Mouse (Mus musculus) G1E-ER4 (cell line): ENCODE measurements around the gene Rassf8. TPM values are rescaled to one million over a fixed set of nuclear protein-coding genes. Genes with fewer than 3 reads are reported as not detected.

Source experiments
- GATA1 ChIP-seq: IDR thresholded peaks from one replicate; pipeline ENCODE4 v1.8.0; 2012; ENCODE audit warnings: low read length, inconsistent platforms
- polyA plus RNA-seq: library from polyadenylated mRNA; stranded (reverse); fragments of >175 nt; gene quantifications from 2 replicates; pipeline ENCODE4 v1.2.3, GENCODE M21; 2012

Gene Rassf8
- polyA plus RNA-seq, 1 experiment: not detected

GRCm38 (mm10) chr6:145789738-145790137, 43.2 kb downstream of the Rassf8 start:
- TF ChIP-seq GATA1: no peak

GRCm38 (mm10) chr6:145792373-145792772, 45.8 kb downstream of the Rassf8 start:
- TF ChIP-seq GATA1: no peak

GRCm38 (mm10) chr6:145793109-145793593, 46.6 kb downstream of the Rassf8 start:
- TF ChIP-seq GATA1: no peak

DNA sequence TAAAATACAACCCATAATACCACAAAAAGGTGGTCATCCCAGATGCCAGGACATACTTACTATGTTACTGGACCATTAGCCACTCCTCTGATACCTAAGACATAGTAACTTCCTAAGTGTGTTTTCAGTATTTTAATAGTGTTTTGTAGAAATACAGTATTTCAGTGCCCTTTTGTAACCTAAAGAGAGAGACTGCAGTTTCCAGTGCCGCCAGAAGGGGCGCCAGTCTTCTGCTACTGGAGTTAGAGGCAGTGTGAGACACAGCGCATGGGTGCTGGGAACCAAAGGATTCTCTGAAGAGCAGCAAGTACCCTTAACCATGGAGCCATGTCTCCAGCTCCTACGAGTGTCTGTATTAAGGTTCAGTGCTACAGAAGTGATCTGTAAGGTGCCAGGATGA, 48.1 kb downstream of the Rassf8 start:
- no peak for TF ChIP-seq GATA1

- no peak for TF ChIP-seq GATA1
These were observed 49.9 kb downstream of the Rassf8 start for GRCm38 (mm10) chr6:145796191-145797023.

DNA sequence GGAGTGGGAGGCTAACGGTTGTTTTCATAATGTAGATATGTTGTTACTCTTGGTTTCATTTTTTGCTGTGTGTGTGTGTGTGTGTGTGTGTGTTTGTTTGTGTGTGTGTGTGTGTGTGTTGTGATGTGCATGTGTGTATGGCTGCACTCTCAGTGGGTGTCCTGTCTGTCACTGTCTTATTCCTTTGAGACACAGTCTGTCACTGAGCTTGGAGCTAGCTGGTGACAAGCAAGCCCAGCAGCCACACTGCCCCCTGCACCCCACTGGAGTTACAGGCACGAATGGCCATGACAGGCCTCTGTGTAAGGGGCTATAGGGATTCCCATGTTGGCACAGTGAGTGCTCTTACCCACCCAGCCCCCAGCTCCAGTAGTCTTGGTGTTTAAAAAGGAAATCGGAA, 51.1 kb downstream of the Rassf8 start:
- no peak for TF ChIP-seq GATA1

GRCm38 (mm10) chr6:145801796-145802488, 55.4 kb downstream of the Rassf8 start:
- TF ChIP-seq GATA1: no peak

DNA sequence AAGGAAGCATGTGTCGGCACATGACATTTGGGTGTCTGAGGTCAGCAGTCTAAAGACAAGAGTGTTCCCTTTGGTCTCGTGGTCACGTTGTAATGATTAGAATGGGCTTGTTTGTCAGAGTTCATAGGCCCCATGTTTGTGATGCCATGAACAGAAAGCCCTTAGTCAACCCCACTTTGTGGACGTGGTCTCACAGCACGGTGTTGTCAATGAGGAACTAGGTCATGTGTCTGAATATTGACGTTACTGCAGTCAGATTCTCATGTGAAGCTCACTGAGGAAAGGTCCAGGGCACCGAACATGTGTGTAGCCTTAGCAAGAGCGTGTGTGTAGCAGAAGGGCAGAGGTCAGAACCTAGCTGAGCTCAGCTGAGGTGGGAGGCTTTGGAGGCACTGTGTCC, 56.3 kb downstream of the Rassf8 start:
- TF ChIP-seq GATA1: no peak

- TF ChIP-seq GATA1: no peak
These were observed 57.7 kb downstream of the Rassf8 start for GRCm38 (mm10) chr6:145804276-145804675.

DNA sequence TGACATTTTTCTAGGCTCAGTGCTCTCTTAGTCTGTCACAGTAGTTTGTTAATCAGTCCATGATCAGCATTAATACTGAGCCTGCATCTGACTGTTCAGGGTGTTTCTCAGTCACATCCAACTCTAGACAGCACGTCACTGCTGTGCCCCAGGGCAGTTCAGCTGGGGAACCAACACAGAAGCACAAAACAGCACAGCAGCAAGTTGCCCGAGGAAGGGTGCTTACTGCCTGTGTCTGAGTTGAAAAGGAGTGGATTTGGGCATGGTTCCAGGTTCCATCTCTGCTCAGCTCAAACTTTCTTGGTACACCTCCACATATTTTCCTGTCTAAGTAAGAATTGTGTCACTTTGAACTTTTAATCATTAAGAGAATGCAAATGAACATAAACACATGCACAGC, 60.2 kb downstream of the Rassf8 start:
- TF ChIP-seq GATA1: no peak

DNA sequence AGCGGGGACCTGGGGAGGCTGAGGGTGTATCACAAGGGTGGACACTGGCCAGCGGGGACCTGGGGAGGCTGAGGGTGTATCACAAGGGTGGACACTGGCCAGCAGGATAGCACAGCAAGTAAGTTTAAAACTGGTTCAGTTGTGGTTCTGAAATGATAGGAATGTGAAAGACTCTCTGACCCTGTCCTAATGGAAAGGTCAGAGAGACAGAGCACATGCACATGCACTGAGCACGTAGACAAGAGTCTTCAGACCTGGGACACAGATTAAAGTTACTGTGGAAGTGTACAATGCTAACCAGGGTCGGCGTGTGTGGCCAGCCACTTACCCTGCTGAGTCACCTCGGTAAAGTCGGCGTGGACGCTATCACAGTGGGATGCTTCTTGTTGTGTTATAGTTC, 61.4 kb downstream of the Rassf8 start:
- no peak for TF ChIP-seq GATA1

DNA sequence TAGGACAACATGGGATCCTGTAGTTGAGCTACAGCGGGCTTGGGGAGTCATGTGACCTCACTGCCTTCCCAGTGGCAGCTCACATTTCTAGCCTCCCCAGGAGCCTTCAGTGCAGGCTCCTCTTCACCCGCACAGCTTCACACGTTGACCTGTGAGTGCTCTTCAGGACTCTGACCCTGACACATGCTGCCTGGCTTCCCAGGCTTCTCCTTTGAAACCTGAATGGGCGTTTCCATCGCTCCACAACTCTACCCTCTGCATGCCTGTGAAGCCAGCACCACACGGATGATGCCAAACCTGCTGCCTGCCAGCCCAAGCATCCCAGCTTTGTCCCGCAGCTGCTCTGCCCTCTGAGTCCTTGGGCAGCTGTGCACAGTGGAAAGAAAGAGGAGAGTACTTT, 63.0 kb downstream of the Rassf8 start:
- TF ChIP-seq GATA1: no peak

GRCm38 (mm10) chr6:145810015-145810414, 63.5 kb downstream of the Rassf8 start:
- TF ChIP-seq GATA1: no peak

DNA sequence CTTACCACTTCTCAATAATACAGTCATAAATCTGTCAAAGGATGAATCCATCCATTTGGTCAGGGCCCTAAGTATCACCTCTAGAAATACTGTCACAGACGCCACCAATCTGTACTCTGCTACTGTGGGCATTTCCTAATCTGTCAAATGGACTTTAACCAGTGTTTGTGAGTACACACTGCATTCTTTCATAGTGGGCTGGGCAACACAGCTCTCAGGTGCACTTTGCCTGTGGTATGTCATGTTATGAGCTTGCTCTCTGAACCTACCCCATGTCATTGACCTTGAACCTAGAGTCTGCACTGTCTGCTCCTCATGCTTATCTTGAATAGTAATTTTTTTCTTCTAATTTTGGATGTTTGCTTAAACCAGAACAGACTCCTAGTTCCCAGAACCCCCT, 64.6 kb downstream of the Rassf8 start:
- TF ChIP-seq GATA1: no peak

GRCm38 (mm10) chr6:145815200-145815599, 68.7 kb downstream of the Rassf8 start:
- no peak for TF ChIP-seq GATA1

GRCm38 (mm10) chr6:145819151-145819550, 72.6 kb downstream of the Rassf8 start:
- no peak for TF ChIP-seq GATA1

GRCm38 (mm10) chr6:145822218-145822617, 75.7 kb downstream of the Rassf8 start:
- no peak for TF ChIP-seq GATA1
